ENCODE assay signal across 8 mouse cellular contexts in the genomic region with DNA sequence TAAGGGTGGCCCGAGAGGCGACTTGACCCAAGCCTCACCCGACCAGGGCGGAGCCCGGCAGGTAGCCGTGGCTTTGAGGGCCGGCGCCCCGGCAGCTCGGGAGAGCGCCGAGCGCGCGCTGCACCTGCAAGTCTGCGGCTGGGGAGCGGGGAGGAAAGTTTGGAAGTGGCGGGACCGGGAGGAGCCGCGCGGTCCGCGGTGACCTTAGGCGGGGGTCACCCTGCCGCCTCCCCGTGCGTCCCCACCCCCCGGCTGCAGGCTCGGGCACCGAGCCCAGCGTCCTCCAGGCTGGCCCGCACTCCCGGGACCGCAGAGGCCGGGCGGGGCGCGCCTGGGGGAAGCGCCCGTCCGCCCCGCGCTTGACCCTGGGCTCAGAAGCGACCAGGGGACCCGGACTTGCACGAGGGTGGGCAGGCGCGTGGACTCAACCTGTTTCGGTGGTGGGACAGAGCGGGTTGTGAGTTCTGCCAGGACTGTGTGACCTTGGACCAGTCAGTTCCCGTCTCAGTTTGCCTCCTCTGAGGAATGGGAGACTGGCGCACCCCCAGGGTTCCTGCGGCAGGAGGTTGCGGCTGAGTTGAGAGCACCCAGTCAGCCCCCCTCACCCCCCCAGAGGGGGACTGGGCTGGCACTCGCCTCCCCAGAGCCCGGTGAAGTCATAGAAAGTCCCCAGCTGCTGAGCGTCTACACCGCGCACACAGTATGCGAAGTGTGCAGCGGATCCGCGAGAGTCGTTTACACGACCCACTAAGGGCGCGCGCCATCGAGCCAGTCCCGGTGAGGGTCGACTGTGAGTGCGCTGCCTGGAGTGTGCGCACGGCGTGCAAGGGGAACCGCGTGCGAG. TPM values are rescaled to one million over a fixed set of nuclear protein-coding genes. Genes with fewer than 3 reads are reported as not detected.
A peak's percentile ranks its signal among the peaks of the same experiment; 100 is the strongest.
DNase-seq lines count a peak whose midpoint lies in the region; ATAC-seq lines count a peak whose summit lies in the region.

No protein-coding gene starts in this region.

- peaks cover 61% of the 10 kb centered on the region for H3K27me3 ChIP-seq in kidney, embryonic 15.5 days
- H3K27me3 ChIP-seq in midbrain, embryonic 14.5 days (ENCODE audit: control insufficient read depth, insufficient read depth, low read length), result peaks cover 50% of the 10 kb centered on the region

- 2% methylated on average over 79 of the region's 79 CpGs for WGBS in kidney, embryonic 15.5 days
- 2% methylated on average over 74 of the region's 79 CpGs for WGBS in midbrain, embryonic 14.5 days

- peak; percentile 70 for DNase-seq in cerebellum, adult 9-10 months
- DNase-seq in cerebellum, postnatal 10 days, result no peak
- DNase-seq in heart, adult 9 months (ENCODE audit: low spot score in 2 of 2), result peak; percentile 32 to 49
- peak; percentile 33 for DNase-seq in midbrain, embryonic 14.5 days
- DNase-seq in ovary, adult 18-20 months (ENCODE audit: low spot score), result no peak
- DNase-seq in urinary bladder, postnatal 4 days (ENCODE audit: low spot score in 2 of 2), result no peak

- no peak overlapping the region for H3K27ac ChIP-seq in kidney, embryonic 15.5 days
- H3K27ac ChIP-seq in midbrain, embryonic 14.5 days (replicated peaks; ENCODE audit: low read depth, low read length), result no peak overlapping the region

- H3K9me3 ChIP-seq in kidney, embryonic 15.5 days (replicated peaks), result no peaks in the 10 kb centered on the region
- no peaks in the 10 kb centered on the region for H3K9me3 ChIP-seq in midbrain, embryonic 14.5 days (ENCODE audit: control insufficient read depth, low read length)

- peaks cover 37% of the 10 kb centered on the region for H3K4me1 ChIP-seq in kidney, embryonic 15.5 days
- H3K4me1 ChIP-seq in midbrain, embryonic 14.5 days (ENCODE audit: control insufficient read depth, insufficient read depth, low read length), result peaks cover 15% of the 10 kb centered on the region

- H3K9ac ChIP-seq in kidney, embryonic 15.5 days, result peak overlapping the region; percentile 54; the same call in 1 of the 2 replicates
- H3K9ac ChIP-seq in midbrain, embryonic 14.5 days (replicated peaks; ENCODE audit: low read length), result peak overlapping the region; percentile 53

- H3K36me3 ChIP-seq in kidney, embryonic 15.5 days, result no peaks in the 10 kb centered on the region
- H3K36me3 ChIP-seq in midbrain, embryonic 14.5 days (ENCODE audit: control insufficient read depth, insufficient read depth, low read length), result no peaks in the 10 kb centered on the region

- peak; percentile 40 for ATAC-seq in activated CD4-positive, CD25-positive, alpha-beta regulatory T cell, adult 4 months
- peak; percentile 26; the same call in 1 of the 2 replicates for ATAC-seq in kidney, embryonic 15.5 days (replicated peaks; ENCODE audit: low FRiP score)
- peak; percentile 29; the same call in 1 of the 2 replicates for ATAC-seq in midbrain, embryonic 14.5 days (ENCODE audit: low FRiP score, low TSS enrichment)

- H3K4me3 ChIP-seq in kidney, embryonic 15.5 days (replicated peaks), result peak overlapping the region; percentile 70
- peak overlapping the region; percentile 61 for H3K4me3 ChIP-seq in midbrain, embryonic 14.5 days (replicated peaks; ENCODE audit: low read depth, low read length)

- H3K4me2 ChIP-seq in kidney, embryonic 15.5 days, result peak overlapping the region; percentile 100
- peak overlapping the region; percentile 98 for H3K4me2 ChIP-seq in midbrain, embryonic 14.5 days (ENCODE audit: low read length)

RNA-seq across cellular contexts. Expression of a gene that starts 0.9 kb away (rescaled TPM):
- polyA plus RNA-seq in activated CD4-positive, CD25-positive, alpha-beta regulatory T cell, adult 4 months (2017; shearing (Covaris generic)), result 1 to 10 TPM; 6.5 to 7.7 TPM
- 17.1 and 18.6 TPM in 2 replicates for polyA plus RNA-seq in kidney, embryonic 15.5 days (2015; fragmentation: Nextera tagmentation; extraction: Ambion mirVana)
- 4.4 and 4.9 TPM in 2 replicates for polyA plus RNA-seq in midbrain, embryonic 14.5 days (2014; fragmentation: Nextera tagmentation; extraction: Ambion mirVana)

RNA-seq across cellular contexts. Expression of a gene that starts 51.9 kb away (rescaled TPM):
- polyA plus RNA-seq in activated CD4-positive, CD25-positive, alpha-beta regulatory T cell, adult 4 months (2017; shearing (Covaris generic)), result 10 to 100 TPM in 1 of 2 experiments, 1 to 10 TPM in 1; 9.8 to 12.0 TPM
- polyA plus RNA-seq in kidney, embryonic 15.5 days (2015; fragmentation: Nextera tagmentation; extraction: Ambion mirVana), result 75.7 and 78.9 TPM in 2 replicates
- polyA plus RNA-seq in midbrain, embryonic 14.5 days (2014; fragmentation: Nextera tagmentation; extraction: Ambion mirVana), result 128 and 163 TPM in 2 replicates

Comparison
In these comparisons a context has a peak if more than half of its experiments do, and no peak if none do; other contexts are left out.
1. DNase-seq: peak in cerebellum, adult 9-10 months (single experiment), heart, adult 9 months (2 of 2) and midbrain, embryonic 14.5 days (single experiment); none in cerebellum, postnatal 10 days (0 of 2), ovary, adult 18-20 months (single experiment) and urinary bladder, postnatal 4 days (0 of 2).
2. Peak in every context shown above with its lines, with median percentiles within 50 percentile points of each other: ATAC-seq.